Mouse (Mus musculus) forebrain, postnatal 0 days (tissue): ENCODE measurements at regions not wholly inside any gene's neighbourhood (a gene's known extent, or its start where the extent isn't known, plus 50 kb on each side); places are given as distances from the start of the nearest gene placed in this dataset.
"Not testable (repeated sequence)": the region's sequence is repeated elsewhere in the genome, so short reads cannot be mapped to it uniquely, and the experiment has no call there.

Experiments used
- ATAC-seq: fragments of 200-750 bp; cut with Nextera tagmentation; 2 replicates; pipeline ENCODE4 v1.8.0; 2017; ENCODE audit warnings: mild to moderate bottlenecking, moderate library complexity
- DNase-seq: peaks from one replicate; pipeline ENCODE4 v3.0.0-alpha.2; 2015
- H3K27ac ChIP-seq: fragments of 300-500 bp; sonication (generic); 2 replicates; pipeline ENCODE4 v1.5.1; 2014; ENCODE audit warnings: low read depth, mild to moderate bottlenecking, antibody characterized with exemption, low read length, moderate library complexity, mixed read lengths
- H3K27me3 ChIP-seq: fragments of 300-500 bp; sonication (generic); 2 replicates; pipeline ENCODE4 v1.6.1; 2014; ENCODE audit warnings: mild to moderate bottlenecking, low read length, mixed read lengths; ENCODE audit not compliant: insufficient read depth
- H3K36me3 ChIP-seq: fragments of 300-500 bp; sonication (generic); 2 replicates; pipeline ENCODE4 v1.6.1; 2014; ENCODE audit warnings: mild to moderate bottlenecking, moderate library complexity; ENCODE audit not compliant: insufficient read depth
- H3K4me1 ChIP-seq: fragments of 300-500 bp; sonication (generic); 2 replicates; pipeline ENCODE4 v1.6.1; 2014; ENCODE audit warnings: antibody characterized with exemption; ENCODE audit not compliant: insufficient read depth
- H3K4me2 ChIP-seq: fragments of 300-500 bp; sonication (generic); 2 replicates; pipeline ENCODE4 v1.6.1; 2014; ENCODE audit warnings: low read depth, mild to moderate bottlenecking, moderate library complexity
- H3K4me3 ChIP-seq: fragments of 300-500 bp; sonication (generic); 2 replicates; pipeline ENCODE4 v1.5.1; 2014; ENCODE audit warnings: low read depth, low read length, mixed read lengths
- H3K9ac ChIP-seq: fragments of 300-500 bp; sonication (generic); 2 replicates; pipeline ENCODE4 v1.6.1; 2014; ENCODE audit warnings: mild to moderate bottlenecking
- H3K9me3 ChIP-seq: fragments of 300-500 bp; sonication (generic); 2 replicates; pipeline ENCODE4 v1.6.1; 2016; ENCODE audit warnings: low read length
- CTCF ChIP-seq: sonication (generic); IDR thresholded peaks from 2 replicates; pipeline ENCODE4 v1.5.1; 2016; ENCODE audit warnings: antibody characterized with exemption, control low read depth, low read depth
- WGBS: fragments of 180-500 bp; shearing (Covaris S2); extraction: QIAGEN DNeasy Blood & Tissue Kit; methylation state at CpG from one replicate; pipeline ENCODE4 v1.1.7; 2014; 5-methylcytosine and 5-hydroxymethylcytosine counted together

DNA sequence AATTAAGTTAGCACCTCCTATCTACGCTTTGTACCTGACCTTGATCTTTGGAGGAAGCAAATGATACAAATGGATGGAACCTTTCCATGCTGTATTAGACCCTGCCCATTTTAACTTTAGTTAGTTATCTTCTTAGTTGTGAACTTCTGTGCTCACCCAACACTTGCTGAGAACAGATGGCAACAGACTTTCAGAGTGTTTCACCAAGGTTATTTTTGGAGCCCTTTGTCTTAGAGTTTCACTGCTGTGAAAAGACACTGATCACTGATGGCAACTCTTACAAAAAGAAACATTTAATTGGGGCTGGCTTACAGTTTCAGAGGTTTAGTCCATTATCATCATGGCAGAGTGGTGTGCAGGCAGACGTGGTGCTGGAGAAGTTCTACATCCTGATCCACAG is 88.8 kb upstream of the Zfp746 start:
- Histone ChIP-seq H3K4me3 (no peak overlapping the region), H3K9me3 (no peaks in the 10 kb centered on the region), H3K36me3 (no peaks in the 10 kb centered on the region), H3K9ac (no peak overlapping the region), H3K4me2 (no peak overlapping the region), H3K4me1 (no peaks in the 10 kb centered on the region), H3K27me3 (no peaks in the 10 kb centered on the region), H3K27ac (no peak overlapping the region)
- ATAC-seq (no peak), DNase-seq (no peak)
- TF ChIP-seq CTCF: no peak
- WGBS: 69% methylated on average over 2 of the region's 2 CpGs

DNA sequence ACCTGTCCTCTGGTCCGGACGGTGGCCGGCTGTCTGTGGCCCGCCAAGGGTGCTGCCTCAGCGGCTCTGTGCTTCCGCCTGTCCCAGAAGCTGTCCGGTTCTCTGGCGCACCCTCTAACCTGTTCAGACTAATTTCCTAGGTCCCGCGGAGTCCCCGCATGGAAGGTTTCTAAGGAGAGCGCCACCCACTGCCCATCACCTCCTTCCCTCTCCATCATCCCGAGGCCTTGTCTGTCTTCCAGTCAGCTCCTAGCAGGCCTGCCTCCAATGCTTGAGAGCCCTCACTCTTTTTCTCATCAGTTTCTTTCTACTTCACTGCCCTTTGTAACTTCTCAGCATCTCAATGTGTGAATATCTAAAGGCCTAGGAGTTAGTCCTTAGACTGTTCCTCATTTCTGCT is 86.4 kb upstream of the Zfp746 start:
- not testable (repeated sequence) for ATAC-seq, H3K27me3 ChIP-seq, DNase-seq, H3K4me3 ChIP-seq, H3K36me3 ChIP-seq, H3K9me3 ChIP-seq, H3K9ac ChIP-seq, H3K27ac ChIP-seq, H3K4me1 ChIP-seq, H3K4me2 ChIP-seq
- WGBS: 97% methylated on average over 8 of the region's 13 CpGs

DNA sequence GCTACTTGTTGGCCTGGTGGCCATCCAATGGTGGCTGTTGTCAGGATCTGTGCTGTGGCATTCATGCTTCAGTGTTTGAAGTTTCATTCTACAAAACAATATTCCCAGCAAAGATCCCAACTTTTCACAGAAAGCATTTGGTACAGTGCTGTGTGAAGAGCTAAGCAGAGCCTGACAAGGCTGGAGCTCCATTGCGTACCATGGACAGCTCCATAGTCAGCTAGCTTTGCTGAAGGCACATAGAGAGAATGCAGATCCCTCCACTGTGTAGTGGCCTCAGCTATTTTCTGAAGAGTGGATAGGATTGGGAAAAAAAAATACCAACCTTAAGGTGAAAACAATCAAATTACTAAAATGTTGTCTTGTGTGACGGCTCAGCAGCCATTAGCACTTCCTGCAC is 50.5 kb upstream of the Zfp746 start:
- Histone ChIP-seq H3K4me2 (no peak overlapping the region), H3K9ac (no peak overlapping the region), H3K36me3 (no peaks in the 10 kb centered on the region), H3K9me3 (no peaks in the 10 kb centered on the region), H3K4me1 (no peaks in the 10 kb centered on the region), H3K4me3 (no peak overlapping the region), H3K27ac (no peak overlapping the region), H3K27me3 (no peaks in the 10 kb centered on the region)
- DNase-seq (no peak), ATAC-seq (no peak)
- TF ChIP-seq CTCF: no peak
- 74% methylated on average over 2 of the region's 2 CpGs for WGBS
